Mouse (Mus musculus): Measurements from ENCODE around the gene Zxdb.
"Not testable (repeated sequence)": the region's sequence is repeated elsewhere in the genome, so short reads cannot be mapped to it uniquely, and the experiment has no call there.

Gene Zxdb

DNA sequence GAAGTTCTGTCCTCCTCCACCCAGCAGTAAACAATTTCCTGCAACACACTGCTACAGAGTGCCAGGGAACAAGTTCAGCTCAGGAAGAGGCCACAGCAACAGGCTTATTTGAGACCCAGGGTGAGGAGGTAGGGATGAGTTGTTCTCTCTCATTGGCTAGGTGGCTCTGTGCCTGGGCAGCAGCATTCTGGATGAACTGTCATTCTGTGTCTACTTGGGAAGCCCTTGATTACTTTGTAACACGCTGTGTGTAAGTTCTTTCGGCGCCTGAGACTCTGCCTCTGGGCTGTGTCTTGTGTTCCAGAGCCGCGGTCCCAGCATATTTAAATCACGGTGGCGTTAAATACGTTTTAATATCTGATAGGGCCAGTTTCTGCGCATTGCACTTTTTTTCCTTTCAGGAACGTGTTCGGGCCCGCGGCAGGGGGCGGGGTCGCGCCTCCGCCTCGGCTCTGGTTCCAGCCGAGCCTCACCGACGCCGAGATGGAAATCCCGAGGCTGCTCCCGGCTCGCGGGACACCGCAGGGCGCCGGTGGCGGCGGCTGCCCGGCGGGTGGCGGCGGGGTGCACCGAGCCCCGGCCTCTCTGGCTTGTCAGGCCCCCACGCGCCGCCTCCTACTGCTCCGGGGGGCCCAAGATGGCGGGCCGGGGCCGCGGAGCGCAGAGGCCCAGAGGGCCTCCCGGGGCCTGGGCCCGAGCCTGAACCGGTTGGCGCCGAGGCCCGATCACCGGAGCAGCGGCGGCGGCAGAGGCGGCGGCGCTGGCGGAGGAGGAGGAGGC lies at the start of gene Zxdb:
Gene Zxdb, plus strand, starts transcription at position 378 of the 780 bp plus-strand sequence.
- DNase-seq (ENCODE audit: low spot score) = not testable (repeated sequence)

DNA sequence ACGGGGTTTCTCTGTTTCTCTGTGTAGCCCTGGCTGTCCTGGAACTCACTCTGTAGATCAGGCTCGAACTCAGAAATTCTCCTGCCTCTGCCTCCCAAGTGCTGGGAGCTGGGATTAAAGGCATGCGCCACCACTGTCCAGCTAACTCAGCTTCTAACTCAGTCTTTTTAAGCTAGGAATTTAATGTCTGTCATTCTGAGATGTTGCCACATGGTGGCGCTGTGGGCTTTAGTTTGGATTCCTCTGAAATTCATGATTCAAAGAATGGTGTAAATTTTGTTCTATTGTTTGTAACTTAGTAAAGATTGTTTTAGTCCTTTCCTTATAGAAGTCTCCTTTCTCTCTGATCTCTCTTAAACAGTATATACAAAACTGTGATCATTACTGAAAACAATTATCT lies 49.4 kb upstream of the Zxdb start:
- no peak for DNase-seq (ENCODE audit: low spot score)

DNA sequence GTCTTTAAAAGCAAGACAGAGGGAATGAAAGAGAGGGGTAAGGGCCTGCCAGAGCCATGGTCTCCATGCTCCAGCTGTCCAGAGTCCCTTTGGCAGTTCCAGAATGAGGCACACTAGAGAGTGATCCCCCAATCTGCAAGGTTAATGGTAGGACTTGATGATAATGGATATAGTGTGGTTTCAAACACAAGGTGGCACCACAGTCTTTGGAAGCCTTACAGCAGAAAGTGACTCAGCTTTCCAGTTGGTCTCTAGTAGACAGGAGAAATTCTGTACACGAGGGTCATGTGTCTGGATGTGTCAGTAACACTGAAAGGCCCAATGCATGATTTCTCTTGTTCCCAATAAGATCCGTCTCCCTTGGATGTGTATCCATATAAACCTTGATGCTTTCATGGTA lies 42.8 kb upstream of the Zxdb start:
- DNase-seq (ENCODE audit: low spot score) = not testable (repeated sequence)

DNA sequence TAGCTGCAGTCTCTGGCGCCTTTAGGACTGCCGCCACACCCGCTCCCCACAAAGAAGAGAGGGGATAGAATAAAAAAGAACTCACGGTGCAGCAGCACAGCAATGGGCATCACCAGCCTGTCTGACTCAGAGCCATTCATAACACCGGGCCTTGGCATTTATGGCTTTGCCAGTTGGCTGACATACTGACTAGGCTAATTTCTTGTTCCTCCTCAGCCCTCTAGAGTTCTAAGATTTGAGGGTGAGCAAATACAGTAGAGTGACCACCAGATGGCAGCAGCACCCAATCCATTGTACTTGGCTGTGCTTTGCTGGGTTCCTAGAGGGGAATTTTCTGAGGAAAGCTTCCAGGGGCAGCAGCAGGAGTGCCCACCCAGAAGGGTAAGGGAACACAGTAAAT lies 34.8 kb upstream of the Zxdb start:
- not testable (repeated sequence) for DNase-seq (ENCODE audit: low spot score)

DNA sequence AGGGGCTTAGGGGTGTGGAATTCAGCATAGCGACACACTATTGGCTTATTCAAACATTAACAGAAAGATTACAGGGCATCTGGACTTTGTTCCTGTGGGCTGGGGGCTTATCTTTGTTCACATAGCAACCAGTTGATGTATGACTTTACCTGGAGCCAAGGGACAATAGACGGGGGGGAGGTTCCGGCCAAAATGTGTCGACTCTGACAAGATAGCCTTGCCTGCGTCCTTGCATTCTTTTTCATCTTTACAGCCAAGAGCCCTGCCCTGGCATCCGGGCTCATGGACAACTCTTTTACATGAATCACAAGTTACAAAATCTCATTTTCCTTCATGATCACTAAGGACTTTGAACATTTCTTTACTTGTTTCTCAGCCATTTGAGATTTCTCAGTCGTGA lies 17.7 kb upstream of the Zxdb start:
- DNase-seq (ENCODE audit: low spot score) = not testable (repeated sequence)

DNA sequence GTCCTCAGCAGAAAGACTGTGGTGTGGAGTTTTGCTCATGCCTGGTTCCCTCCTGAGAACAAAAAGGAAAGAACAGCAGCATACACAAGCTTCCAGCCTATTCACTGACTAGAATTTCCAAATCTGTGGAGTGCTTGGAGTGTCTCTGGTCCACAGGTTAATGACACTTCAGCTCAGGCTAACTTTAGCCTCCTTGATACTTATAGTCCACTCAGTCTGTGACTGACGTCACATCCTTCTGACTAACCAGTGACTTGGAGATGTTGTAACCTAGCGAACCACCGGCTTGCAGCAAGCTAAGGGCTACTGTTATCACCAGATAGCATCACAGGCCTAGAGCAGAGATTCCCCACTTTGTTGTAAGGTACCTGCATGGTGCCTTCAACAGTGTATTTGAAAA lies 14.6 kb upstream of the Zxdb start:
- DNase-seq (ENCODE audit: low spot score) = not testable (repeated sequence)

DNA sequence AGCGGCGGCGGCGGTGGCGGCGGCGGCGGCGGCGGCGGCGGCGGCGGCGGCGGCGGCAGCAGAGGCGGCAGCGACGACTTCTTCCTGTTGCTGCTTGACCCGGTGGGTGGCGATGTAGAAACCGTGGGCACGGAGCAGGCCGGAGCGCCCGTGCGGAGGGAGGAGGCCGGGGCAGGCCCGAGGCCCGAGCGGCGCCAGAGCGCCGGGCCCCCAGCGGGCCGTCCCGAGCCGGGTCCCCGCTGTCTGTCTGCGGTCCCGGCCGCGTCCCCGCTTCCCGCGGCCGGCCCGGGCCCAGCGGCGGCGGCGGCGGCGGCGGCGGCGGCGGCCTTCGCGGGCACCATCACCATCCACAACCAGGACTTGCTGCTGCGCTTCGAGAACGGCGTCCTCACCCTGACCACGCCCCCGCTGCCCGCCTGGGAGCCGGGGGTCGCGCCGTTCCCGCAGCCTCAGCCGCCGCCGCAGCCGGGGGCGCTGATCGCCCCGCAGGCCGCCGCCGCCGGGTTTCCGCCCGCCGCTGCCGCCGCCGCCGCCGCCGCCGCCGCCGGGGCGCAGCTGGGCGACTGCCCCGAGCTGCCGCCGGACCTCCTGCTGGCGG lies 702 bp downstream of the Zxdb start:
- not testable (repeated sequence) for DNase-seq (ENCODE audit: low spot score)

DNA sequence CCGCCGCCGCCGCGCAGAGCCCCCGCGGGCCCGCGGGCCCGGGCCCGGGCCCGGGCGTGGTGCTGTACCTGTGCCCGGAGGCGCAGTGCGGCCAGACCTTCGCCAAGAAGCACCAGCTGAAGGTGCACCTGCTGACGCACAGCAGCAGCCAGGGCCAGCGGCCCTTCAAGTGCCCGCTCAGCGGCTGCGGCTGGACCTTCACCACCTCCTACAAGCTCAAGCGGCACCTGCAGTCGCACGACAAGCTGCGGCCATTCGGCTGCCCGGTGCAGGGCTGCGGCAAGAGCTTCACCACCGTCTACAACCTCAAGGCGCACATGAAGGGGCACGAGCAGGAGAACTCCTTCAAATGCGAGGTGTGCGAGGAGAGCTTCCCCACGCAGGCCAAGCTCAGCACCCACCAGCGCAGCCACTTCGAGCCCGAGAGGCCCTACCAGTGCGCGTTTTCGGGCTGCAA lies 1.3 kb downstream of the Zxdb start:
- DNase-seq (ENCODE audit: low spot score) = not testable (repeated sequence)

DNA sequence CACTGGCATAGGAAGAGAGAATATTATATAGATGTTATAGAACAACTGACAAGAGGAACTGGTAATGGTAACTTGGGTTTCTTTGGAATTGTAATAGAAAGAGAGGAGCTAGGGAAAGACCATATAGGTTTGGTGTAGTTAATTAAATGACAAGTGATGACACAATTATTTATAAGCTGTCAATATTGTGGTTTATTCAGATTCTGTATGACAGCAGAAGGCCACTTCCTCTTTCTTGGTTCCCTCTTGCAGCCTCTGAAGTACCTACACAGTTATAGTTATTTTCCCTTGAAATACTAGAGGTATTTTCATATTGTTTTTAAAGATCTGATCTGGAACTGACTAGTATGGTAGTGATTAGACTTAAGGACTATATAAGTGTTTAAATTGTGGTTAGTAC lies 7.2 kb downstream of the Zxdb start:
- DNase-seq (ENCODE audit: low spot score) = no peak

DNA sequence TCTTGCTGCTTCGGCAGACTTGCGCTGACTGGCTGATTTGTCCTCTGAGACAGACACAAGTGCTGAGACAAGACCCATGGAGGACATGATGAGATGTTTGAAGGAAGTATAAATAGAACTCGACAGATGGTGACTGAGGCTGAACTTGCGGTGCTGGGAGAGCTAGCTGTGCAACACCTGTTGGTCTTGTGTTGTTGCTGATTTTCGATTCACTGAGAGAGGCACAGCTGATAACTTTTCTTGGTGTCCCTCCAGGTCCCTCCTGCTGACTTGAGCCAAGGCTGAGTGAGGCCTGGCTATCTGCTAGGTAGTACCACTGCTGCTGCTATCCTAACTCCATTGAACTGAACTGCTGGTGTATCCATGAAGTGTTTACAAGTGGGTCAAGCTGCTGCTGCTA lies 29.4 kb downstream of the Zxdb start:
- no peak for DNase-seq (ENCODE audit: low spot score)

DNA sequence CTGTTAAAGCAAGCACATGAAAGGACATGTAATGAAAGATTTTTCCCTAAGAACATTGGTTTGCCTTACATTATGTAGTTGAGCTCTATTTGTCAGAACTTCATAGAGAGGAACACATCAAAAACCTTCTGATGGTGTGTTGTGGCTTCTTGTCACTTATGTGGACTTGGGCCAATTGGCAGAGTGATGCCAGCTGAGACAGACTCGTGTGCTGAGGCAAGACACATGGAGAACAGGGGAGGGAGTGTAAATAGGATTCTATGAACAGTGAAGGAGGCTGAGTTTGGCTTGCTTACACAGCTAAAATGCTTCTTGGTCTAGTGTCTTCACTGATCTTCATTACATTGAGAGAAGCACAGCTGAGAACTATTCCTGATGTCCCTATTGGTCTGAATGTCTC lies 35.6 kb downstream of the Zxdb start:
- no peak for DNase-seq (ENCODE audit: low spot score)

DNA sequence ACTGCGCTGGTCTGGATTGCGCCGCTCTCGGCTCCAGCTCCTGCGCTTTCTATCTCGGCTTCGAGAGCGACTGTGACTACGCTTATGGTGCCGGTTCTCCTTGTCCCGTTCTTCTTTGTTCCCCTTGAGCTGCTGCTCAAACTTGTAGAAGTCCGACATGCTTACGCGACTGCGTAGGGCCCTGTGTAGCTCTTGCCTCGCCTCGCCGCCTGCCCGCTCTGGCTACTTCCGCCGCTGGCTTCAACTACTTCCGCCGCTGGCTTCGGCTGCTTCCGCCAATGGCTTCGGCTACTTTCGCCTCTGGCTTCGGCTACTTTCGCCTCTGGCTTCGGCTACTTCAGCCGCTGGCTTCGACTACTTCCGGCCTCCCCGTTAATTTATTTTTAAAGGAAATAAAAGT lies 49.5 kb downstream of the Zxdb start:
- no peak for DNase-seq (ENCODE audit: low spot score)
